Mouse (Mus musculus): ENCODE data around the gene H2afy2. TPM values are rescaled to one million over a fixed set of nuclear protein-coding genes. Genes with fewer than 3 reads are reported as not detected.

H2afy2 gene
- polyA plus RNA-seq (2012): 1.1 and 2.2 TPM in 2 replicates

GRCm38 (mm10) chr10:61783621-61784251, at the start of gene H2afy2:
Gene H2afy2, minus strand, starts transcription at chr10:61784147.

GRCm38 (mm10) chr10:61714771-61715461, 69.0 kb downstream of the H2afy2 start, which contains the start of gene Aifm2:
Gene Aifm2, plus strand, starts transcription at chr10:61715263.

GRCm38 (mm10) chr10:61694870-61695670, 88.9 kb downstream of the H2afy2 start, which contains the start of gene Tysnd1:
Gene Tysnd1, plus strand, starts transcription at chr10:61695514.

Other genes starting within 250 kb of the H2afy2 start
- 0.02 TPM in 1 of 2 replicates, not detected in the other for gene Npffr1, start 188.7 kb downstream of the H2afy2 start, polyA plus RNA-seq (2012)
- gene Ppa1, start 135.6 kb downstream of the H2afy2 start, polyA plus RNA-seq (2012): 38.7 and 46.2 TPM in 2 replicates
- gene Sar1a, start 103.8 kb downstream of the H2afy2 start, polyA plus RNA-seq (2012): 41.9 and 45.8 TPM in 2 replicates
- gene Tysnd1, start 88.6 kb downstream of the H2afy2 start, polyA plus RNA-seq (2012): 206 and 246 TPM in 2 replicates
- 4.3 TPM in 2 replicates for gene Aifm2, start 68.9 kb downstream of the H2afy2 start, polyA plus RNA-seq (2012)
- gene Col13a1, start 195.0 kb upstream of the H2afy2 start, polyA plus RNA-seq (2012): 0.09 TPM in 1 of 2 replicates, not detected in the other